In genomic region chr9:55048211-55048880, GRCm38 (mm10) we compare ENCODE assay signal across 8 mouse cellular contexts. TPM values are rescaled to one million over a fixed set of nuclear protein-coding genes. Genes with fewer than 3 reads are reported as not detected.
DNase-seq lines count a peak whose midpoint lies in the region; ATAC-seq and TF ChIP-seq lines count a peak whose summit lies in the region.
"Had no signal": no experiment of that assay in that cellular context is flagged by ENCODE, and none has a peak within 500 bp of the region (broad histone marks: within the 10 kb centered on the region; RNA-seq: fewer than 3 reads in every experiment).

TSS of gene Chrnb4 (minus strand) at chr9:55048779.

- H3K27ac ChIP-seq in lung, embryonic 15.5 days = no peak within 1 kb of the TSS
- no peak within 1 kb of the TSS for H3K27ac ChIP-seq in embryonic facial prominence, embryonic 14.5 days (replicated peaks; ENCODE audit: low read depth, low read length)
- no peak within 1 kb of the TSS for H3K27ac ChIP-seq in hindbrain, postnatal 0 days
- H3K27ac ChIP-seq in neural tube, embryonic 13.5 days (replicated peaks) = no peak within 1 kb of the TSS

- H3K4me3 ChIP-seq in lung, embryonic 15.5 days = peak within 1 kb of the TSS; percentile 47
- peak within 1 kb of the TSS; percentile 50 for H3K4me3 ChIP-seq in embryonic facial prominence, embryonic 14.5 days (ENCODE audit: low read depth, low read length)
- peak within 1 kb of the TSS; percentile 41 for H3K4me3 ChIP-seq in hindbrain, postnatal 0 days (ENCODE audit: low read length)
- H3K4me3 ChIP-seq in neural tube, embryonic 13.5 days = peak within 1 kb of the TSS; percentile 48
- H3K4me3 ChIP-seq: erythroblast, embryonic 14.5 days had no signal

- no peaks in the 10 kb centered on the region for H3K9me3 ChIP-seq in lung, embryonic 15.5 days
- H3K9me3 ChIP-seq in embryonic facial prominence, embryonic 14.5 days (ENCODE audit: control insufficient read depth, low read length) = no peaks in the 10 kb centered on the region
- H3K9me3 ChIP-seq in hindbrain, postnatal 0 days (ENCODE audit: low read length) = no peaks in the 10 kb centered on the region
- H3K9me3 ChIP-seq in neural tube, embryonic 13.5 days = no peaks in the 10 kb centered on the region

- WGBS in lung, embryonic 15.5 days = under 1% methylated on average over 23 of the region's 23 CpGs
- 1% methylated on average over 17 of the region's 23 CpGs for WGBS in embryonic facial prominence, embryonic 14.5 days
- WGBS in hindbrain, postnatal 0 days = under 1% methylated on average over 23 of the region's 23 CpGs
- under 1% methylated on average over 23 of the region's 23 CpGs for WGBS in neural tube, embryonic 13.5 days

- TF ChIP-seq CTCF in hindbrain, postnatal 0 days (IDR thresholded peaks at IDR 0.05; ENCODE audit: low read depth) = no peak

- ATAC-seq in lung, embryonic 15.5 days (ENCODE audit: borderline replicate concordance, extremely low read depth, low FRiP score, low TSS enrichment) = peak; percentile 45
- ATAC-seq in embryonic facial prominence, embryonic 14.5 days (ENCODE audit: low read depth) = peak; percentile 67
- ATAC-seq in hindbrain, postnatal 0 days = peak; percentile 66
- peak; percentile 60 for ATAC-seq in neural tube, embryonic 13.5 days (ENCODE audit: low read depth)
- no peak for ATAC-seq in erythroblast, adult 5-6 weeks (replicated peaks; ENCODE audit: low FRiP score, poor library complexity, severe bottlenecking)

- peak within 1 kb of the TSS; percentile 27; the same call in 1 of the 2 replicates for H3K9ac ChIP-seq in lung, embryonic 15.5 days
- H3K9ac ChIP-seq in embryonic facial prominence, embryonic 14.5 days (ENCODE audit: low read depth, low read length) = peak within 1 kb of the TSS; percentile 62
- H3K9ac ChIP-seq in hindbrain, postnatal 0 days (replicated peaks; ENCODE audit: low read length) = 0 out of 2 replicates have a peak within 1 kb of the TSS, but pooled peaks have one; percentile 2
- peak within 1 kb of the TSS; percentile 69 for H3K9ac ChIP-seq in neural tube, embryonic 13.5 days

- peak within 1 kb of the TSS; percentile 90 for H3K4me2 ChIP-seq in lung, embryonic 15.5 days
- peak within 1 kb of the TSS; percentile 91 for H3K4me2 ChIP-seq in embryonic facial prominence, embryonic 14.5 days (ENCODE audit: low read depth, low read length)
- peak within 1 kb of the TSS; percentile 91 for H3K4me2 ChIP-seq in hindbrain, postnatal 0 days (ENCODE audit: low read depth, low read length)
- H3K4me2 ChIP-seq in neural tube, embryonic 13.5 days = peak within 1 kb of the TSS; percentile 87

- no peaks in the 10 kb centered on the region for H3K27me3 ChIP-seq in lung, embryonic 15.5 days
- H3K27me3 ChIP-seq in embryonic facial prominence, embryonic 14.5 days (replicated peaks; ENCODE audit: control insufficient read depth, insufficient read depth, low read length) = no peaks in the 10 kb centered on the region
- no peaks in the 10 kb centered on the region; the same call in 1 of the 2 replicates for H3K27me3 ChIP-seq in hindbrain, postnatal 0 days (ENCODE audit: insufficient read depth, low read length)
- H3K27me3 ChIP-seq in neural tube, embryonic 13.5 days = peaks cover 10% of the 10 kb centered on the region

- DNase-seq in lung, postnatal 14 days = no peak
- peak; percentile 34 for DNase-seq in embryonic facial prominence, embryonic 14.5 days (ENCODE audit: low spot score)
- no peak for DNase-seq in hindbrain, postnatal 0 days (ENCODE audit: low spot score)
- DNase-seq in lung, adult 18-20 months = no peak

- no peaks in the 10 kb centered on the region for H3K4me1 ChIP-seq in lung, embryonic 15.5 days
- peaks cover 6% of the 10 kb centered on the region for H3K4me1 ChIP-seq in embryonic facial prominence, embryonic 14.5 days (ENCODE audit: control insufficient read depth, insufficient read depth, low read length)
- H3K4me1 ChIP-seq in hindbrain, postnatal 0 days (ENCODE audit: insufficient read depth, low read length) = no peaks in the 10 kb centered on the region; the same call in 1 of the 2 replicates
- peaks cover 36% of the 10 kb centered on the region for H3K4me1 ChIP-seq in neural tube, embryonic 13.5 days (replicated peaks)

- H3K36me3 ChIP-seq in lung, embryonic 15.5 days = no peaks in the 10 kb centered on the region
- no peaks in the 10 kb centered on the region for H3K36me3 ChIP-seq in embryonic facial prominence, embryonic 14.5 days (ENCODE audit: control insufficient read depth, insufficient read depth, low read length)
- no peaks in the 10 kb centered on the region for H3K36me3 ChIP-seq in hindbrain, postnatal 0 days (ENCODE audit: insufficient read depth, low read length)
- H3K36me3 ChIP-seq in neural tube, embryonic 13.5 days = no peaks in the 10 kb centered on the region

RNA-seq across cellular contexts. Expression of gene Chrnb4, which starts in this region (rescaled TPM):
- 0.14 and 0.31 TPM in 2 replicates for polyA plus RNA-seq in lung, embryonic 15.5 days (2015; fragmentation: Nextera tagmentation; extraction: Ambion mirVana)
- 0.78 and 1.3 TPM in 2 replicates for polyA plus RNA-seq in embryonic facial prominence, embryonic 14.5 days (2014; fragmentation: Nextera tagmentation; extraction: Ambion mirVana)
- 2.6 and 3.1 TPM in 2 replicates for total RNA-seq in hindbrain, postnatal 0 days (2014; rRNA removed)
- polyA plus RNA-seq in hindbrain, postnatal 0 days (2015; fragmentation: Nextera tagmentation; extraction: Ambion mirVana) = 2.2 and 2.4 TPM in 2 replicates
- 1.6 and 1.8 TPM in 2 replicates for polyA plus RNA-seq in neural tube, embryonic 13.5 days (2015; fragmentation: Nextera tagmentation; extraction: Ambion mirVana)
- total RNA-seq in erythroblast, adult 5-6 weeks (2015; ENCODE audit: low replicate concordance) = not detected in 2 replicates
- not detected in 2 replicates for total RNA-seq in erythroblast, adult 5-6 weeks (2017; ENCODE audit: low replicate concordance)
- polyA plus RNA-seq: erythroblast, embryonic 14.5 days had no signal

Comparison
In these comparisons a context has a peak if more than half of its experiments do, and no peak if none do; other contexts are left out.
1. Peak in ATAC-seq, H3K4me3 ChIP-seq, H3K9ac ChIP-seq and H3K4me2 ChIP-seq in lung, embryonic 15.5 days; RNA of the gene not detected or under 1 TPM.
2. H3K9ac ChIP-seq: peak in every context shown above with its lines; median percentile 69 in neural tube, embryonic 13.5 days; 62 in embryonic facial prominence, embryonic 14.5 days; 27 in lung, embryonic 15.5 days; 2 in hindbrain, postnatal 0 days.